ENCODE assay signal across 8 mouse cellular contexts in genomic region chr5:28329024-28329806, GRCm38 (mm10). TPM values are rescaled to one million over a fixed set of nuclear protein-coding genes. Genes with fewer than 3 reads are reported as not detected.
DNase-seq lines count a peak whose midpoint lies in the region; ATAC-seq and TF ChIP-seq lines count a peak whose summit lies in the region.

No protein-coding gene starts in this region.

- H3K27me3 ChIP-seq in spleen, adult 2 months (ENCODE audit: control insufficient read depth, insufficient read depth, low read length), result no peaks in the 10 kb centered on the region
- H3K27me3 ChIP-seq in midbrain, embryonic 11.5 days (ENCODE audit: control insufficient read depth, insufficient read depth, low read length), result no peaks in the 10 kb centered on the region
- H3K27me3 ChIP-seq in hindbrain, embryonic 14.5 days (ENCODE audit: control insufficient read depth, insufficient read depth, low read length), result no peaks in the 10 kb centered on the region

- no peaks in the 10 kb centered on the region for H3K9me3 ChIP-seq in midbrain, embryonic 11.5 days (ENCODE audit: control insufficient read depth, low read length)
- H3K9me3 ChIP-seq in hindbrain, embryonic 14.5 days (ENCODE audit: control insufficient read depth, low read length), result no peaks in the 10 kb centered on the region

- H3K36me3 ChIP-seq in spleen, adult 2 months (ENCODE audit: control insufficient read depth, insufficient read depth, low read length), result peaks cover 4% of the 10 kb centered on the region; the same call in 1 of the 2 replicates
- no peaks in the 10 kb centered on the region; the same call in 1 of the 2 replicates for H3K36me3 ChIP-seq in midbrain, embryonic 11.5 days (ENCODE audit: control insufficient read depth, insufficient read depth, low read length)
- H3K36me3 ChIP-seq in hindbrain, embryonic 14.5 days (replicated peaks; ENCODE audit: control insufficient read depth, insufficient read depth), result peaks cover 34% of the 10 kb centered on the region

- peak; percentile 46 for DNase-seq in cerebellum, adult 11 months
- DNase-seq in CD4-positive, CD25-positive, alpha-beta regulatory T cell, adult 2 months (ENCODE audit: low read depth, low spot score), result peak; percentile 83
- DNase-seq in cerebellum, adult 9-11 months, result peak; percentile 65
- peak; percentile 21 to 42 for DNase-seq in kidney, postnatal 4 days
- peak; percentile 62 to 65 for DNase-seq in spleen, adult 2 months (ENCODE audit: low read depth in 1 of 2, low spot score in 2 of 2)
- no peak for DNase-seq in midbrain, embryonic 11.5 days (ENCODE audit: low spot score, missing footprints)
- no peak for DNase-seq in hindbrain, embryonic 14.5 days (ENCODE audit: low spot score)

- H3K4me1 ChIP-seq in spleen, adult 2 months (ENCODE audit: control insufficient read depth, insufficient read depth, insufficient read length), result peaks cover 16% of the 10 kb centered on the region
- H3K4me1 ChIP-seq in midbrain, embryonic 11.5 days (ENCODE audit: control insufficient read depth, insufficient read depth, low read length), result no peaks in the 10 kb centered on the region
- H3K4me1 ChIP-seq in hindbrain, embryonic 14.5 days (replicated peaks; ENCODE audit: control insufficient read depth, insufficient read depth, low read length), result 0 out of 2 replicates have a peak, but pooled peaks cover 3% of the 10 kb centered on the region

- H3K9ac ChIP-seq in midbrain, embryonic 11.5 days (ENCODE audit: low read length), result no peak overlapping the region
- H3K9ac ChIP-seq in hindbrain, embryonic 14.5 days, result no peak overlapping the region

- H3K27ac ChIP-seq in spleen, adult 2 months (ENCODE audit: insufficient read depth, low read length), result no peak overlapping the region
- no peak overlapping the region for H3K27ac ChIP-seq in midbrain, embryonic 11.5 days (ENCODE audit: low read depth, low read length)
- H3K27ac ChIP-seq in hindbrain, embryonic 14.5 days, result no peak overlapping the region

- H3K4me3 ChIP-seq in spleen, adult 2 months (ENCODE audit: extremely low read depth, insufficient read depth, insufficient read length), result no peak overlapping the region
- H3K4me3 ChIP-seq in midbrain, embryonic 11.5 days (ENCODE audit: low read depth, low read length), result no peak overlapping the region
- no peak overlapping the region for H3K4me3 ChIP-seq in hindbrain, embryonic 14.5 days (replicated peaks; ENCODE audit: low read length)

- ATAC-seq in cerebellum, adult (ENCODE audit: insufficient number of reproducible peaks, low FRiP score, low TSS enrichment), result no peak
- ATAC-seq in midbrain, embryonic 11.5 days (ENCODE audit: low FRiP score), result no peak
- no peak for ATAC-seq in hindbrain, embryonic 14.5 days (ENCODE audit: low FRiP score)

- TF ChIP-seq CTCF in spleen, adult 2 months (IDR thresholded peaks at IDR 0.05; ENCODE audit: extremely low read depth, insufficient read depth, insufficient read length, insufficient replicate concordance), result peak; percentile 81; the same call in 1 of the 2 replicates

- TF ChIP-seq POLR2A in spleen, adult 2 months (IDR thresholded peaks at IDR 0.05; ENCODE audit: low read depth, low read length), result no peak

- WGBS in spleen, adult 2 months, result 80% methylated on average over 7 of the region's 7 CpGs
- WGBS in midbrain, embryonic 11.5 days, result 79% methylated on average over 7 of the region's 7 CpGs
- 74% methylated on average over 7 of the region's 7 CpGs for WGBS in hindbrain, embryonic 14.5 days

- H3K4me2 ChIP-seq in midbrain, embryonic 11.5 days, result no peak overlapping the region
- H3K4me2 ChIP-seq in hindbrain, embryonic 14.5 days (replicated peaks), result no peak overlapping the region

RNA-seq across cellular contexts. Expression of gene Rbm33, which starts 12.3 kb away (rescaled TPM):
- polyA plus RNA-seq in spleen, adult 2 months (2012; rRNA removed), result 33.3 and 44.0 TPM in 2 replicates
- 21.3 and 22.8 TPM in 2 replicates for polyA plus RNA-seq in midbrain, embryonic 11.5 days (2014; fragmentation: Nextera tagmentation; extraction: Ambion mirVana)
- 20.2 and 22.5 TPM in 2 replicates for polyA plus RNA-seq in hindbrain, embryonic 14.5 days (2014; fragmentation: Nextera tagmentation; extraction: Ambion mirVana)

Comparison
In these comparisons a context has a peak if more than half of its experiments do, and no peak if none do; other contexts are left out.
1. DNase-seq: peak in cerebellum, adult 11 months (single experiment), CD4-positive, CD25-positive, alpha-beta regulatory T cell, adult 2 months (single experiment), cerebellum, adult 9-11 months (single experiment), kidney, postnatal 4 days (2 of 2) and spleen, adult 2 months (2 of 2); none in midbrain, embryonic 11.5 days (single experiment) and hindbrain, embryonic 14.5 days (single experiment).